Mouse (Mus musculus) spleen, adult 2 months (tissue): ENCODE measurements around the gene Galr3.

Experiments used
- CTCF ChIP-seq: fragments of 200-500 bp; IDR thresholded peaks from 2 replicates; pipeline ENCODE4 v1.5.1; 2011; ENCODE audit warnings: mild to moderate bottlenecking, inconsistent platforms; ENCODE audit not compliant: insufficient read depth, insufficient read length, insufficient replicate concordance; ENCODE audit errors: extremely low read depth
- POLR2A ChIP-seq: fragments of 200-500 bp; IDR thresholded peaks from 2 replicates; pipeline ENCODE4 v1.6.1; 2011; ENCODE audit warnings: low read depth, low read length, inconsistent platforms

DNA sequence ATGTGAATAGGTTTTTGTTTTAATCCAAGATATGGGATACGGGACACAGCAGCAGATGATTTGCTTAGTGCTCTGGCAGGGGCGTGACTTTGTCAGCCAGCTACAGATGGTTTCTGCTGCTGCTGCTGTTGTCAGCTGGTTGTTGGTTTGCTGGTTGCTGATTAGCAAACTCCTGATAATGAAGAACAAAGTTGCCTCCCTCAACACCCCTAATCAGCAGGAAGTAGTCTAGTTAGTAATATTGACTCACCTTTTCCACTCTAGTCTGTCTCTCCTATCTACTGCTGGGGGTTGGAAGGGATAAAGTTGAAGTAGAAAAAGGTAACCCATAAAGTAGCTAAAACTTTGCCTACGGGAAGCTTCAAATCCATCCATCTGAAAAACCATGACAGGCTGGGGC lies 25.9 kb downstream of the Galr3 start:
- TF ChIP-seq CTCF (no peak), POLR2A (no peak)
